Mouse (Mus musculus) myocyte (in vitro differentiated cells): ENCODE data around the gene Spi1.
A peak's percentile ranks its signal among the peaks of the same experiment; 100 is the strongest.

ENCODE experiments used
- CEBPB ChIP-seq: IDR thresholded peaks from 2 replicates; pipeline ENCODE4 v1.6.1; 2011; ENCODE audit warnings: mild to moderate bottlenecking, moderate library complexity; ENCODE audit not compliant: poor library complexity, insufficient read depth, severe bottlenecking
- E2F4 ChIP-seq: IDR thresholded peaks from one replicate; pipeline ENCODE4 v1.6.1; 2011; ENCODE audit warnings: mild to moderate bottlenecking, control low read depth, moderate library complexity; ENCODE audit not compliant: insufficient read depth
- MAX ChIP-seq: IDR thresholded peaks from one replicate; pipeline ENCODE4 v1.6.1; 2011; ENCODE audit warnings: low read depth, mild to moderate bottlenecking, control low read depth
- MYOD1 ChIP-seq, 3 experiments: IDR thresholded peaks; one replicate each; pipeline ENCODE4 v1.6.1; 2011; ENCODE audit warnings: control low read depth in 2 of 3, low read depth in 2 of 3, mild to moderate bottlenecking in 2 of 3, moderate library complexity in 1 of 3; ENCODE audit not compliant: insufficient read length in 2 of 3, control insufficient read depth in 1 of 3
- MYOG ChIP-seq, 3 experiments: IDR thresholded peaks; one replicate each; pipeline ENCODE4 v1.6.1; 2011; ENCODE audit warnings: control low read depth in 2 of 3, low read depth in 2 of 3, mild to moderate bottlenecking in 2 of 3; ENCODE audit not compliant: insufficient read length in 2 of 3, control insufficient read depth in 1 of 3, insufficient read depth in 1 of 3
- POLR2A ChIP-seq: IDR thresholded peaks from one replicate; pipeline ENCODE4 v1.6.1; 2011; ENCODE audit warnings: low read depth, mild to moderate bottlenecking, control low read depth, moderate library complexity; ENCODE audit not compliant: insufficient read length
- POLR2AphosphoS2 ChIP-seq: IDR thresholded peaks from one replicate; pipeline ENCODE4 v1.6.1; 2011; ENCODE audit warnings: low read depth, control low read depth; ENCODE audit not compliant: insufficient read length
- REST ChIP-seq: IDR thresholded peaks from one replicate; pipeline ENCODE4 v1.6.1; 2011; ENCODE audit warnings: mild to moderate bottlenecking, control low read depth, moderate library complexity; ENCODE audit not compliant: insufficient read depth, insufficient read length
- SRF ChIP-seq: IDR thresholded peaks from one replicate; pipeline ENCODE4 v1.6.1; 2011; ENCODE audit warnings: low read depth; ENCODE audit not compliant: control insufficient read depth, insufficient read length
- TCF12 ChIP-seq: IDR thresholded peaks from one replicate; pipeline ENCODE4 v1.6.1; 2011; ENCODE audit warnings: mild to moderate bottlenecking, control low read depth; ENCODE audit not compliant: poor library complexity, insufficient read depth, severe bottlenecking
- TCF3 ChIP-seq: IDR thresholded peaks from one replicate; pipeline ENCODE4 v1.6.1; 2011; ENCODE audit warnings: low read depth, control low read depth; ENCODE audit not compliant: insufficient read length
- USF1 ChIP-seq: IDR thresholded peaks from one replicate; pipeline ENCODE4 v1.6.1; 2011; ENCODE audit warnings: low read depth, mild to moderate bottlenecking, control low read depth, moderate library complexity

DNA sequence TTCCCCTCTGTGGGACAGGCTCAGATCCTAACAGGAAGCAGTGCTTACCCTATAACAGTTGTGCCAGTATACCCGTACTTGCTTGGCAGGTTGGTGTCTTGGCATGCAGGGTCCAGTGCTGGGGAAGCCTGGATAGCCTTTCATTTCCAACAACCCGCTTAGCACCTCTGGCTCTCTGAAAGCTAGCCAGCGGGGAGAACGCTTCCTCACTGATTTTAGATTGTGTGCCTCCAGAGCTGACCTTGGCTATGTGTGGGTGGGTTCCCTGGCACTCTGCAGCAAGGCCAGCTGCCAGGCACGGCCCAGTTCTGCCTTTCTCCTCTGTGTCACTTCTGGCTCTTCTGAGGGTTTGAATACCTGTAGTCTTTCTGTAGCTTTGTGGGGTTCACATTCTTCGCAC lies 47.9 kb downstream of the Spi1 start:
- TF ChIP-seq POLR2A (no peak), E2F4 (no peak), USF1 (no peak), MAX (no peak), MYOD1 (IDR thresholded peaks at IDR 0.05; ENCODE audit: control insufficient read depth in 1 of 3, insufficient read length in 2 of 3, low read depth in 2 of 3) (peak in 1 of 3 experiments; percentile 32), SRF (no peak), TCF3 (no peak), POLR2AphosphoS2 (no peak), TCF12 (no peak), CEBPB (no peak), MYOG (IDR thresholded peaks at IDR 0.05; ENCODE audit: control insufficient read depth in 1 of 3, insufficient read depth in 1 of 3, insufficient read length in 2 of 3, low read depth in 2 of 3) (peak in 1 of 3 experiments; percentile 6), REST (no peak)
